Mouse (Mus musculus) liver, embryonic 13.5 days (tissue): ENCODE measurements at regions not wholly inside any gene's neighbourhood (a gene's known extent, or its start where the extent isn't known, plus 50 kb on each side); places are given as distances from the start of the nearest gene placed in this dataset.

Experiments used
- ATAC-seq: fragments of 200-750 bp; cut with Nextera tagmentation; 2 replicates; pipeline ENCODE4 v1.8.0; 2017; ENCODE audit warnings: low read depth, mild to moderate bottlenecking, moderate number of reproducible peaks, moderate library complexity
- DNase-seq: peaks from one replicate; pipeline ENCODE4 v3.0.0; 2022
- H3K27ac ChIP-seq: fragments of 300-500 bp; sonication (generic); 2 replicates; pipeline ENCODE4 v1.5.1; 2015; ENCODE audit warnings: moderate library complexity, mild to moderate bottlenecking, inconsistent platforms
- H3K27me3 ChIP-seq: fragments of 300-500 bp; sonication (generic); 2 replicates; pipeline ENCODE4 v1.6.1; 2015; ENCODE audit warnings: mild to moderate bottlenecking, inconsistent platforms
- H3K36me3 ChIP-seq: fragments of 300-500 bp; sonication (generic); 2 replicates; pipeline ENCODE4 v1.6.1; 2015; ENCODE audit warnings: mild to moderate bottlenecking, inconsistent platforms
- H3K4me1 ChIP-seq: fragments of 300-500 bp; sonication (generic); replicated peaks from 2 replicates; pipeline ENCODE4 v1.6.1; 2015; ENCODE audit warnings: inconsistent platforms
- H3K4me2 ChIP-seq: fragments of 300-500 bp; sonication (generic); 2 replicates; pipeline ENCODE4 v1.6.1; 2015; ENCODE audit warnings: inconsistent platforms, mild to moderate bottlenecking, moderate library complexity
- H3K4me3 ChIP-seq: fragments of 300-500 bp; sonication (generic); replicated peaks from 2 replicates; pipeline ENCODE4 v1.5.1; 2015; ENCODE audit warnings: mild to moderate bottlenecking, inconsistent platforms
- H3K9ac ChIP-seq: fragments of 300-500 bp; sonication (generic); 2 replicates; pipeline ENCODE4 v1.6.1; 2015; ENCODE audit warnings: mild to moderate bottlenecking, inconsistent platforms
- H3K9me3 ChIP-seq: fragments of 300-500 bp; sonication (generic); replicated peaks from 2 replicates; pipeline ENCODE4 v1.6.1; 2016; ENCODE audit warnings: inconsistent platforms
- WGBS: fragments of 180-500 bp; shearing (Covaris S2); methylation state at CpG from one replicate; pipeline ENCODE4 v1.1.7; 2015; ENCODE audit not compliant: insufficient replicate concordance; 5-methylcytosine and 5-hydroxymethylcytosine counted together

DNA sequence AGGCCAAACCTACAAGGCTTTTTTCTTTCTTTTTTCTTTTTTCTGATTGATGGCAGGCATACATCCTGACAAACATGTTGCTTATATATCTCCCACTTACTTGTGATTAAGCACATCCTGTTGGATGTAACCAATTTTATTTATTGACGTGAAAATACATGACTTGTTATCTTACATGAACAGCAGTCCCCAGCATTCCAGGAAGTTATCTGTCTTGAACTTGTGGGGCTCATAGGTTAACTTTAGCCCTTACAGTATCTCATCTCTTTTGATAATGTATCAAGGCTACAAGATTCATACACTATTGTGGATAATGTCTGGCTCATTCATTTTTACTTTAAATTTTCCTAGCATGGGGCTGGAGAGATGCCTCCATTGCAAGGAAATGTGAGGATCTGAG, 852.0 kb upstream of the Agtr1b start:
- Histone ChIP-seq H3K36me3 (no peaks in the 10 kb centered on the region), H3K9me3 (no peaks in the 10 kb centered on the region), H3K4me1 (no peaks in the 10 kb centered on the region), H3K4me2 (no peak overlapping the region), H3K27ac (no peak overlapping the region), H3K27me3 (no peaks in the 10 kb centered on the region), H3K9ac (no peak overlapping the region), H3K4me3 (no peak overlapping the region)
- no peak for ATAC-seq
- WGBS: 30% methylated on average over 1 of the region's 1 CpGs
- DNase-seq: no peak

DNA sequence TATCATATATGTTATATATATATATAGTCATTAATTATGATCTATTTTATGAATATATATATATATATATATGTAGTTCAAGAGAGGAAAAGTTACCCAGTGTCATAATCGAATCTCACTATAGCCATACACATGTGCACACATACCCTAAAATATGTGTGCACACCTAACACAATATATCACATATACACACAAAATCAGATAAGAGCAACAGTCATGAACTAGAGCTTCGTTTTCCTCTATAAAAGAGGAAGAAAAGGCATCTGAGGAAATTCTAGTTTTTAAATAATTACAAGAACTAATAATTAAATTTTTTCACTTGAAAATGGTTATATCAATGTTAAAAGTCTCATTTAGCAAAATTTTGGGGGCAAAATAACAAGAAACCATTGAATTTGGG, 835.3 kb upstream of the Tbl1xr1 start:
- Histone ChIP-seq H3K4me2 (no peak overlapping the region), H3K4me3 (no peak overlapping the region), H3K36me3 (no peaks in the 10 kb centered on the region), H3K4me1 (no peaks in the 10 kb centered on the region), H3K27me3 (no peaks in the 10 kb centered on the region), H3K9me3 (no peaks in the 10 kb centered on the region), H3K9ac (no peak overlapping the region), H3K27ac (no peak overlapping the region)
- ATAC-seq (no peak), DNase-seq (no peak)
- WGBS: 40% methylated on average over 2 of the region's 2 CpGs

DNA sequence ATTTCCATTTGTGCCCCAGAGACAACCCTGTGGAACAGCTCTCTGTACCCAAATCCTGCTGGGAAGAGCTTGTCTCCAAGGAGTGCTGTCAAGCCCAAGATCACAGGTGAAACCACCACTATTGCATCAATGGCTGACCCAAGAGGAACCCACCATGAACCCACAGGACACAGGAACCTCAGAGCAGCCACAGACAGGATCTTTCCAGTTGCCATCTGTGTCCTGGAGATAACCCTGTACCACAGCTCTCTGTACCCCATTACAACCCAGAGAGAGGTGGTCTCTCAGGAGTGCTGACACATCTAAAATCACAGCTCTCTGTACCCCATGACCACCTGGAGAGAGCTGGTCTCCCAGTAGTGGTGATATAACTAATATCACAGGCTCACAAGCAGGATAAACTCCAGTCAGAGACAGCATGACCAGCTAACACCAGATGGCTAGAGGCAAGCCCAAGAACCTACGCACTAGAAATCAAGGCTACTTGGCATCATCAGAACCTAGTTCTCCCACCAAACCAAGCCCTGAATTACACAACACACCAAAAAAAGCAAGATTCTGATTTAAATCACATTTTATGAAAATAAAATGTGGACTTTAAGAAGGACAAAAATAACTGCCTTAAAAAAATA, 820.2 kb upstream of the Tbl1xr1 start:
- Histone ChIP-seq H3K27me3 (no peaks in the 10 kb centered on the region), H3K4me3 (no peak overlapping the region), H3K4me2 (no peak overlapping the region), H3K4me1 (no peaks in the 10 kb centered on the region), H3K9ac (no peak overlapping the region), H3K27ac (no peak overlapping the region), H3K9me3 (no peaks in the 10 kb centered on the region), H3K36me3 (no peaks in the 10 kb centered on the region)
- WGBS: 62% methylated on average over 1 of the region's 1 CpGs
- ATAC-seq (no peak), DNase-seq (no peak)

DNA sequence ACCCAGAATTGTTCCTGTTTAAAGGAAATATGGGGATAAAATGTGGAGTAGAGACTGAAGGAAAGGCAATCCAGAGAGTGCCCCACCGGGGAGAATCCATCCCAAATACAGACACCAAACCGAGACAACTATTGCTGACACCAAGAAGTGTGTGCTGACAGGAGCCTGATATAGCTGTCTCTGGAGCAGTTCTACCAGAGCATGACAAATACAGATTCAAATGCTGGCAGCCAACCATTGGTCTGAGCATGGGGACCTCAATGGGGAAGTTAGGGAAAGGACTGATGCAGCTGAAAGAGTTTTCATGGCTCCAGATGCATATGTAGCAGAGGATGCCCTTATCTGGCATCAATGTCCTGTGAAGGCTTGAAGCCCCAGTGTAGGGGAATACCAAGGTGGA, 813.1 kb upstream of the Tbl1xr1 start:
- no peak for ATAC-seq
- Histone ChIP-seq H3K27ac (no peak overlapping the region), H3K27me3 (no peaks in the 10 kb centered on the region), H3K9me3 (no peaks in the 10 kb centered on the region), H3K4me3 (no peak overlapping the region), H3K9ac (no peak overlapping the region), H3K4me1 (no peaks in the 10 kb centered on the region), H3K4me2 (no peak overlapping the region), H3K36me3 (no peaks in the 10 kb centered on the region)
- WGBS: 54% methylated on average over 2 of the region's 2 CpGs
- DNase-seq: no peak

DNA sequence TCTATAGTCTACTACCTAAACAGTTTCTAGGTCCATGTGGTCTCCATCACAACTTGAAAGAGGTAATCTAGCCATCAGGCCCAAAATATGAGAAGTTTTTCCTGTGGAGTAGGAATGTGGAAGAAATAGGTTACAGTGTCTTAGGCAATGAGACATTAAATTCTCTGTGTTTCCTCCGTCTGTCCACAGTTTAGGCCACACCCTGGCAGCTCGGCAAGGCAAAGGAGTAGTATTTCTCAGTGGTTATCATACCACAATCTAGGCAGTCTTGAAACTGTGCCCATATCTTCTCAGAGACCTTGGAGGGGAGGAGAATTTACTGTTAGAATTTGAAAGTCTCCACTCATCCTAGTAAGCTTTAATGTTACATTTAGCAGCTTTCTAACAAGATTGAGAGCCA, 811.0 kb upstream of the Tbl1xr1 start:
- H3K27ac ChIP-seq: no peak overlapping the region
- H3K4me3 ChIP-seq: no peak overlapping the region
- DNase-seq (no peak), ATAC-seq (no peak)
- no peaks in the 10 kb centered on the region for H3K9me3 ChIP-seq
- no peaks in the 10 kb centered on the region for H3K4me1 ChIP-seq
- H3K4me2 ChIP-seq: no peak overlapping the region
- H3K36me3 ChIP-seq: no peaks in the 10 kb centered on the region
- no peaks in the 10 kb centered on the region for H3K27me3 ChIP-seq
- WGBS: 37% methylated on average over 2 of the region's 2 CpGs
- no peak overlapping the region for H3K9ac ChIP-seq

DNA sequence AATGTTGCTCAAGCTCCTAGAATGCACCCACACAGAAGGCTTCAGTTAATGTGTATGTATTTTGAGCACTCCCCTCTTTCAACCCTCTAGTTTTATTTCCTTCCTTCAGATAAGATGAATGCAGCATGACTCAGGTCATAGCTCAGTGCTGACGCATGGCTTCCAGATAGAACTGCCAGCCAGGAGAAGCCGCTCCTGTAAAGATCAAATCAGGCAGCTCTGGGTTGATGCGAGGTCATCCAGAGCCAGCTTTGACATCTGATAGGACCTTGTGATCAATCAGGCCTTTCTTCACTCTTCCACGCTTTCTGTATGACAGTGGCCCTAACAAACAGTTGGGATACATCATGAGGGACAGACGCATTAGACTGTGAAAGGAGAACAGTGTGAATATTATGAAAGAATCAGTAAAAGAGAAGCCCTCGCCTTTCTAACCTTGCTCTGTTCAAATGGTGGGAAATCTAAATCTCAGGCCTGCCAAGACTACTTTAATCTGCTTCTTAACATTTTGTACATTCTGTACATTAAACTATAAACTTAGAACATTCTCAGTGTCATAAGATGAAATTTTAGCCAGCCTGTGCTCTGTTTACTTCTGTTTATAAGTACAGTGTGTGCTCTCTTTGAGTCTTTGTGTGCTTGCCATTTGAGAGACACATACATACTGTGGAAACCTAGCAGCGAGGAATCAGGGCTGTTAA, 807.9 kb upstream of the Tbl1xr1 start:
- H3K36me3 ChIP-seq: no peaks in the 10 kb centered on the region
- H3K27me3 ChIP-seq: no peaks in the 10 kb centered on the region
- ATAC-seq (no peak), DNase-seq (no peak)
- no peaks in the 10 kb centered on the region for H3K9me3 ChIP-seq
- no peak overlapping the region for H3K4me3 ChIP-seq
- no peak overlapping the region for H3K9ac ChIP-seq
- no peak overlapping the region for H3K27ac ChIP-seq
- WGBS: 56% methylated on average over 7 of the region's 7 CpGs
- no peaks in the 10 kb centered on the region for H3K4me1 ChIP-seq
- no peak overlapping the region for H3K4me2 ChIP-seq

DNA sequence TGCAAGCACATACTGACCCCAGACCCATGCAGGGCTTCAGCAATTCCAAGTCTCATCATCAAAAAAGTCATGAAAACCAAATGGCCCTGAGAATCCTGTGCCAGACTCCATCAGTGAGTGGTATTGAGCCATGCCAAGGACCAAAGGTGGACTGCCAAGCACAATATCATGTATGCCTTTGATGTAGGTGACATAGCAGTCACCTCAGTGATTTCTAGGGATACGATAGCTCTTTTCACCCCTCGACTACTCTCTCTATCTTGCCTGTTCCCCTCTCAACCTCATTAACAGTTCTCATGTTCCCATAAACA, 807.4 kb upstream of the Tbl1xr1 start:
- Histone ChIP-seq H3K9ac (no peak overlapping the region), H3K27ac (no peak overlapping the region), H3K27me3 (no peaks in the 10 kb centered on the region), H3K36me3 (no peaks in the 10 kb centered on the region), H3K4me2 (no peak overlapping the region), H3K9me3 (no peaks in the 10 kb centered on the region), H3K4me3 (no peak overlapping the region), H3K4me1 (no peaks in the 10 kb centered on the region)
- DNase-seq (no peak), ATAC-seq (no peak)
- 31% methylated on average over 2 of the region's 2 CpGs for WGBS

DNA sequence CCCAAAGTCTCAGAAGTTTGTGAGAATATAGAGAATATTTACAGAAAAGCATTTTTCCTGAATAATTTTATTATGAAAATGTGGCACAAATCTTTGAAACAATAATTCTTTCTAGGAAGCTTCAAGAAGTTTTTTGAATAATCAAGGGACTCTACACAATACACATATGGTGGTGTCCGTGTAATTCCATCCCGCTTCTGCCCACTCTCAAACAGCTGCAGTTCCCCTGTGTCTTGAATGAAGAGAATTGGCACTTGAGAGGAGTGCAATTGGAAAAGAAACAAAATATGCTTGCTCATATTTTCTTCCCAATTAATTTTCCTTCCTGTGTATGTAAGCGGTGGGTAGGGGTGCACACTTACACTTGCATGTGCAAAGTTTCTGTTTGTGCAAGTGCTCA, 805.7 kb upstream of the Tbl1xr1 start:
- Histone ChIP-seq H3K36me3 (no peaks in the 10 kb centered on the region), H3K4me3 (no peak overlapping the region), H3K4me1 (no peaks in the 10 kb centered on the region), H3K9ac (no peak overlapping the region), H3K27ac (no peak overlapping the region), H3K4me2 (no peak overlapping the region), H3K27me3 (no peaks in the 10 kb centered on the region), H3K9me3 (no peaks in the 10 kb centered on the region)
- no peak for DNase-seq
- 75% methylated on average over 3 of the region's 3 CpGs for WGBS
- ATAC-seq: no peak

DNA sequence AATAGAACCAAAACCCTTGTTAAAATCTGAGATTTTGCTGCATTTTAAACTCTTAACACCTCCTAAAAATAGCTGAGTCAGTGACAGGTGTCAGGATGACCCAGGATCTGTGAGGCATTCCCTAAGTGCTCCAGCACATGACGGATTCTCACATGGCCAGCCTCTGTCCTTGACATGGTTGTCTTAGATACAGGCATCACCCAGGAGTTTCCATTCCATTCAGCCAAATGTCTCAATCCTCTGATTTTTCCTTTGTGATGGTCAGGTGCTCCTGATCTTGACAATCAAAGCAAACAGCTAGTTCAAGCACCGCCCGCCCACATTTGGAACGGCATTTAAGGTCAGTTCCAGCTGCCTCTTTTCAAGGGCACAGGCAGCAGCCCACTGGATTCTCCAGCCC, 804.2 kb upstream of the Tbl1xr1 start:
- DNase-seq (no peak), ATAC-seq (no peak)
- Histone ChIP-seq H3K4me3 (no peak overlapping the region), H3K27me3 (no peaks in the 10 kb centered on the region), H3K4me2 (no peak overlapping the region), H3K36me3 (no peaks in the 10 kb centered on the region), H3K4me1 (no peaks in the 10 kb centered on the region), H3K27ac (no peak overlapping the region), H3K9ac (no peak overlapping the region), H3K9me3 (no peaks in the 10 kb centered on the region)
- WGBS: 81% methylated on average over 4 of the region's 4 CpGs

DNA sequence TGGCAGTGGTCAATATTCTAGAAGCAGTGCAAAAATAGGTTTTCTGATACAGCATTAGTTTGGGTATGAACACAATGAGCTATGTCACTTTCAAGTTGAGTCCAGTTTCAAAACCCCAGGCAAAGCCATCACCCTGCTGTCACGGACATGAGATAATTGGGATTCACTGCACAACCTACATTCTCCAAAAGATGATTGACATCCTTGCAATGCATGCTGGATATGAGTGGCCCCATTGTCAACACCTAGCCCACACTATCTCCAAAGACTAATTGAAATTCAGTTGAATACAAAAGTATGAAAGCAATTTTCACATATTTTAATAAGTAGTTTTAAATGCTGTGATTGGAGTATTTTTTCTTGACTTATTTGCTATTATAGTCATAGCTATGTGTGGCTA, 783.7 kb upstream of the Tbl1xr1 start:
- Histone ChIP-seq H3K4me3 (no peak overlapping the region), H3K9me3 (no peaks in the 10 kb centered on the region), H3K36me3 (no peaks in the 10 kb centered on the region), H3K4me1 (no peaks in the 10 kb centered on the region), H3K4me2 (no peak overlapping the region), H3K9ac (no peak overlapping the region), H3K27ac (no peak overlapping the region), H3K27me3 (no peaks in the 10 kb centered on the region)
- no peak for ATAC-seq
- no peak for DNase-seq
- WGBS: 44% methylated on average over 1 of the region's 1 CpGs

DNA sequence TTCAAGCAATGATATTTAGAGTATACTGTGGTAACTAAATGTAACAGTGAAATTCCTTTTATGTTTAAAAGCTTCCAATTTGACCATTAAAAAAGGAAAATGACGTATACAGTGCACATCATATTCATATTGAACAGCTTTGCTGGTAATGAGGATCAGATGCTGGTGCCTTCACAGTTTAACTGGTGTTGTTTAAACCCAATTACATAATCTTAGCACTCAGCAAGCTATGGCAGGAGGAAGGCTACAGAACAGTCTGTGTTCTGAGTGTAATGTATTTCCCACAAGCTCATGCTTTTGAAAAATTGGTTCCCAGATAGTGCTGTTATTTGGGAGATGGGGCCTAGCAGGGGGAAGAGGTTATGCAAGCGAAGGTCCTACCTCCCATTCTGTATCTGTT, 783.1 kb upstream of the Tbl1xr1 start:
- Histone ChIP-seq H3K4me1 (no peaks in the 10 kb centered on the region), H3K9ac (no peak overlapping the region), H3K27me3 (no peaks in the 10 kb centered on the region), H3K9me3 (no peaks in the 10 kb centered on the region), H3K4me2 (no peak overlapping the region), H3K27ac (no peak overlapping the region), H3K4me3 (no peak overlapping the region), H3K36me3 (no peaks in the 10 kb centered on the region)
- 46% methylated on average over 2 of the region's 2 CpGs for WGBS
- no peak for ATAC-seq
- no peak for DNase-seq

DNA sequence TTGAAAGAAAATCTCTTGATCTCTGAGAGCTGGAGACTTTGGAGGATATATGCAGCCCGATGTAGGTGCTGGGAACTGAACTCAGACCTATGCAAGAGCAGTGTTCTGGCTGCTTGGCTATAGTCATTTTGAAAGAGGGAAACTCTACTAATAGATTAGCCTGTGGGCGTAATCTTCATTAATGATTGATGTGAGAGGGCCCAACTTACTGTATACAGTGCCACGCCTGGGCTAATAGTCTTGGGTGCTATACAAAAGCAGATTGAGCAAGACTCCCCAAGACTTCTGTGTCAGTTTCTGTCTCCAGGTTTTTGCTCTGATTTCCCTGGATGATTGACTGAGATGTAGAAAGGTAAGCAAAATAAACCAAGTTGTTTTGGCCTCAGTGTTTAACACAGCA, 781.7 kb upstream of the Tbl1xr1 start:
- no peak overlapping the region for H3K27ac ChIP-seq
- H3K9ac ChIP-seq: no peak overlapping the region
- H3K4me1 ChIP-seq: no peaks in the 10 kb centered on the region
- 58% methylated on average over 3 of the region's 3 CpGs for WGBS
- DNase-seq: no peak
- no peak overlapping the region for H3K4me2 ChIP-seq
- no peak for ATAC-seq
- no peaks in the 10 kb centered on the region for H3K27me3 ChIP-seq
- H3K4me3 ChIP-seq: no peak overlapping the region
- no peaks in the 10 kb centered on the region for H3K9me3 ChIP-seq
- H3K36me3 ChIP-seq: no peaks in the 10 kb centered on the region
